ENCODE assay signal across 18 mouse cellular contexts in genomic region chr8:73219178-73219811, GRCm38 (mm10).
DNase-seq lines count a peak whose midpoint lies in the region; ATAC-seq lines count a peak whose summit lies in the region.
"Had no signal": no experiment of that assay in that cellular context is flagged by ENCODE, and none has a peak within 500 bp of the region (broad histone marks: within the 10 kb centered on the region; RNA-seq: fewer than 3 reads in every experiment).

No protein-coding gene starts in this region.

- intact Hi-C loops in gastrocnemius, postnatal 14 days (cut with DNase I; ENCODE audit: low total_unique reads), result no loop called here

- no peak overlapping the region for H3K4me3 ChIP-seq in forebrain, embryonic 13.5 days
- no peak overlapping the region for H3K4me3 ChIP-seq in forebrain, embryonic 10.5 days
- H3K4me3 ChIP-seq in forebrain, embryonic 15.5 days, result no peak overlapping the region
- H3K4me3 ChIP-seq in midbrain, embryonic 14.5 days (replicated peaks; ENCODE audit: low read depth, low read length), result no peak overlapping the region
- H3K4me3 ChIP-seq: embryonic facial prominence, embryonic 12.5 days; heart, adult 2 months; heart, embryonic 12.5 days; hindbrain, embryonic 15.5 days had no signal

- no peak overlapping the region for H3K9ac ChIP-seq in forebrain, embryonic 13.5 days
- no peak overlapping the region for H3K9ac ChIP-seq in forebrain, embryonic 15.5 days (replicated peaks)
- H3K9ac ChIP-seq in midbrain, embryonic 14.5 days (replicated peaks; ENCODE audit: low read length), result no peak overlapping the region
- H3K9ac ChIP-seq: embryonic facial prominence, embryonic 12.5 days; heart, embryonic 12.5 days; hindbrain, embryonic 15.5 days had no signal

- H3K4me2 ChIP-seq in forebrain, embryonic 13.5 days, result no peak overlapping the region
- no peak overlapping the region for H3K4me2 ChIP-seq in forebrain, embryonic 15.5 days (replicated peaks)
- no peak overlapping the region for H3K4me2 ChIP-seq in midbrain, embryonic 14.5 days (ENCODE audit: low read length)
- H3K4me2 ChIP-seq: embryonic facial prominence, embryonic 12.5 days; heart, embryonic 12.5 days; hindbrain, embryonic 15.5 days had no signal

- no peak overlapping the region for H3K27ac ChIP-seq in forebrain, embryonic 13.5 days
- no peak overlapping the region for H3K27ac ChIP-seq in forebrain, embryonic 10.5 days
- peak overlapping the region; percentile 20; the same call in 1 of the 2 replicates for H3K27ac ChIP-seq in forebrain, embryonic 15.5 days (replicated peaks)
- H3K27ac ChIP-seq in midbrain, embryonic 14.5 days (replicated peaks; ENCODE audit: low read depth, low read length), result 0 out of 2 replicates have a peak overlapping the region, but pooled peaks have one; percentile 28
- H3K27ac ChIP-seq: embryonic facial prominence, embryonic 12.5 days; heart, adult 2 months; hindbrain, embryonic 15.5 days had no signal

- WGBS in forebrain, embryonic 13.5 days, result 40% methylated on average over 6 of the region's 6 CpGs
- WGBS in forebrain, embryonic 10.5 days, result 65% methylated on average over 6 of the region's 6 CpGs
- WGBS in forebrain, embryonic 15.5 days, result 37% methylated on average over 6 of the region's 6 CpGs
- 19% methylated on average over 6 of the region's 6 CpGs for WGBS in midbrain, embryonic 14.5 days

- no peaks in the 10 kb centered on the region for H3K9me3 ChIP-seq in forebrain, embryonic 13.5 days (replicated peaks)
- H3K9me3 ChIP-seq in forebrain, embryonic 10.5 days, result no peaks in the 10 kb centered on the region
- no peaks in the 10 kb centered on the region for H3K9me3 ChIP-seq in forebrain, embryonic 15.5 days
- no peaks in the 10 kb centered on the region for H3K9me3 ChIP-seq in midbrain, embryonic 14.5 days (ENCODE audit: control insufficient read depth, low read length)
- H3K9me3 ChIP-seq: embryonic facial prominence, embryonic 12.5 days; heart, embryonic 12.5 days; hindbrain, embryonic 15.5 days had no signal

- DNase-seq in forebrain, embryonic 10.5 days (ENCODE audit: extremely low spot score, low spot score), result no peak
- peak; percentile 13 for DNase-seq in midbrain, embryonic 14.5 days
- no peak for DNase-seq in gastrocnemius, postnatal 14 days
- DNase-seq in left cerebral cortex, adult 11 months (ENCODE audit: low spot score), result no peak
- DNase-seq in lung, adult 18-20 months, result no peak
- DNase-seq: adrenal gland, postnatal 14 days; cerebellum, adult 2 months; cerebellum, postnatal 10 days; heart, adult 2 months had no signal

- peak; percentile 77 for ATAC-seq in forebrain, embryonic 13.5 days
- peak; percentile 69 for ATAC-seq in forebrain, embryonic 15.5 days (replicated peaks)
- no peak; the same call in 1 of the 2 replicates for ATAC-seq in midbrain, embryonic 14.5 days (ENCODE audit: low FRiP score, low TSS enrichment)
- ATAC-seq: activated CD4-positive, CD25-positive, alpha-beta regulatory T cell, adult 4 months; intestine, embryonic 16.5 days; Patski had no signal

- no peaks in the 10 kb centered on the region for H3K36me3 ChIP-seq in forebrain, embryonic 13.5 days (ENCODE audit: poor library complexity, severe bottlenecking)
- H3K36me3 ChIP-seq in forebrain, embryonic 10.5 days (replicated peaks), result no peaks in the 10 kb centered on the region
- H3K36me3 ChIP-seq in forebrain, embryonic 15.5 days, result no peaks in the 10 kb centered on the region
- H3K36me3 ChIP-seq in midbrain, embryonic 14.5 days (ENCODE audit: control insufficient read depth, insufficient read depth, low read length), result no peaks in the 10 kb centered on the region
- H3K36me3 ChIP-seq: embryonic facial prominence, embryonic 12.5 days; heart, embryonic 12.5 days; hindbrain, embryonic 15.5 days had no signal

- H3K4me1 ChIP-seq in forebrain, embryonic 13.5 days, result peaks cover 5% of the 10 kb centered on the region; the same call in 1 of the 2 replicates
- H3K4me1 ChIP-seq in forebrain, embryonic 10.5 days, result peaks cover 7% of the 10 kb centered on the region; the same call in 1 of the 2 replicates
- no peaks in the 10 kb centered on the region for H3K4me1 ChIP-seq in forebrain, embryonic 15.5 days
- 0 out of 2 replicates have a peak, but pooled peaks cover 6% of the 10 kb centered on the region for H3K4me1 ChIP-seq in midbrain, embryonic 14.5 days (ENCODE audit: control insufficient read depth, insufficient read depth, low read length)
- H3K4me1 ChIP-seq: embryonic facial prominence, embryonic 12.5 days; hindbrain, embryonic 15.5 days had no signal

- H3K27me3 ChIP-seq in forebrain, embryonic 13.5 days, result no peaks in the 10 kb centered on the region
- no peaks in the 10 kb centered on the region for H3K27me3 ChIP-seq in forebrain, embryonic 10.5 days (ENCODE audit: poor library complexity, severe bottlenecking)
- H3K27me3 ChIP-seq in forebrain, embryonic 15.5 days, result no peaks in the 10 kb centered on the region
- no peaks in the 10 kb centered on the region for H3K27me3 ChIP-seq in midbrain, embryonic 14.5 days (ENCODE audit: control insufficient read depth, insufficient read depth, low read length)
- H3K27me3 ChIP-seq: CH12.LX; embryonic facial prominence, embryonic 12.5 days; heart, embryonic 12.5 days; hindbrain, embryonic 15.5 days; Patski had no signal

Comparison
In these comparisons a context has a peak if more than half of its experiments do, and no peak if none do; other contexts are left out.
1. H3K27ac ChIP-seq: peak in forebrain, embryonic 15.5 days (single experiment) and midbrain, embryonic 14.5 days (single experiment); none in forebrain, embryonic 13.5 days (single experiment) and forebrain, embryonic 10.5 days (single experiment).